Mouse (Mus musculus): ENCODE data around the gene Chchd10. TPM values are rescaled to one million over a fixed set of nuclear protein-coding genes. Genes with fewer than 3 reads are reported as not detected.

Gene Chchd10
- polyA plus RNA-seq, 1 experiment, result 40.4 TPM

DNA sequence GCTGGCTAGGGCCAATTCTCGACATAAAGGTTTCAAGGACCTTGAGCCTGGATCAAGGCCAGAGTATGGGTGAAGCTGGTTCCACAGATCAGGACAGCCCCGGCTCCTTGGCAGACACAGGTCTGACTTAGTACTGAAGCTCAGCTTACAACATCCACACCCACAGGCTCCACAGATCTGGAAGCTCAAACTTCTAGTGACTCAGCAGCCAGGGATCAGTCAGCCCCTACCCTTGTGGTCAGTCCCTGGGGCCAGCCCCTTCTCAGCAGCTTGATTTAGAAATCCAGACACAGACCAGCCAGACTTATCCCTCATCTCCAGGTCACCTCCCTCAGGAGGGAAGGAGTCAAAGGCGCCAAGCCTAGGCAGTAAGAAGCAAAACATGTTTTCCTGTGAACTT lies 34.1 kb upstream of the Chchd10 start:
- DNase-seq (ENCODE audit: low read depth), result no peak

DNA sequence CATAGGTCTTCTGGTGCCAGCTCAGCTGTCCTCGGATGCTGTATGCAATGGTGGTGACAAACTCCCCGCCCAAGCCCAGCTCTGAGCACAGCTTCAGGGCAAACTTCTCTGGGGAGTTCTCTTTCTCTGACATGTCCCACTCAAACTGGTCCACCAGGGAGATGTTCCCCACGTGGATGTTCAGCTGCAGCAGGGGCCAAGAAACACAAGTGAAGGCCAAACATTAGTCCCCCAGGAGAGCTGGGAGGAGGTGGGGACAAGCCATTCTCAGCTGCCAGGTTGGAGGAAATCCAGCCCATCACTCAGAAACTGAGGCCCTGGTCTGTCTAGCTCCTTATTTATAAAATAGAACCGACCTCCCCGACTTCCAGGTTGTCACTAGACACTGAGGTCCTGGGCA lies 28.5 kb upstream of the Chchd10 start:
- DNase-seq (ENCODE audit: low read depth), result no peak
- no peak for TF ChIP-seq CTCF (IDR thresholded peaks at IDR 0.05; ENCODE audit: borderline replicate concordance, extremely low read depth, insufficient read depth, insufficient read length)
- no peak for TF ChIP-seq POLR2A (IDR thresholded peaks at IDR 0.05; ENCODE audit: borderline replicate concordance, extremely low read depth, insufficient read depth, insufficient read length, poor library complexity, severe bottlenecking)

More for the DNA sequence above, 34.1 kb upstream of the Chchd10 start:
- no peak for TF ChIP-seq POLR2A (IDR thresholded peaks at IDR 0.05; ENCODE audit: borderline replicate concordance, extremely low read depth, insufficient read depth, insufficient read length, poor library complexity, severe bottlenecking)
- TF ChIP-seq CTCF (IDR thresholded peaks at IDR 0.05; ENCODE audit: borderline replicate concordance, extremely low read depth, insufficient read depth, insufficient read length), result no peak

DNA sequence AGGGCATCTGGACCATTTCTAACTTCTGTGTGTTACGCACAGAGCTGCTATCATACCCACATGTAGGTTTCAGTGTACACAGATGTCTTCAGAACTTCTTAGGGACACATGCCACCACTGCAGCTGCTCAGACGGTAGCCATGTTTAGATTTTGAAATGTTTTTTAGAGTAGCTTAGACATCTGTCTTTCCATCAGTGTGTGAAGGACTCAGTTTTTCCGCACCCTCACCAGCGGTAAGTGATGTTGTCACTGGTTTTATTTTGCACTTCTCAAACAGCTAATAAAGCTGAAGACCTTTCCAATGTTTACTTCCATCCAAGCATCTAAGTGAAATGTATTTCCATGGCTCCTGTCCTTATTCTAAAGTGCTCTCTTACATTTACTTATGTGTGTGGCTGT lies 26.0 kb upstream of the Chchd10 start:
- TF ChIP-seq POLR2A (IDR thresholded peaks at IDR 0.05; ENCODE audit: borderline replicate concordance, extremely low read depth, insufficient read depth, insufficient read length, poor library complexity, severe bottlenecking) (no peak), CTCF (IDR thresholded peaks at IDR 0.05; ENCODE audit: borderline replicate concordance, extremely low read depth, insufficient read depth, insufficient read length) (no peak)
- DNase-seq (ENCODE audit: low read depth), result no peak

DNA sequence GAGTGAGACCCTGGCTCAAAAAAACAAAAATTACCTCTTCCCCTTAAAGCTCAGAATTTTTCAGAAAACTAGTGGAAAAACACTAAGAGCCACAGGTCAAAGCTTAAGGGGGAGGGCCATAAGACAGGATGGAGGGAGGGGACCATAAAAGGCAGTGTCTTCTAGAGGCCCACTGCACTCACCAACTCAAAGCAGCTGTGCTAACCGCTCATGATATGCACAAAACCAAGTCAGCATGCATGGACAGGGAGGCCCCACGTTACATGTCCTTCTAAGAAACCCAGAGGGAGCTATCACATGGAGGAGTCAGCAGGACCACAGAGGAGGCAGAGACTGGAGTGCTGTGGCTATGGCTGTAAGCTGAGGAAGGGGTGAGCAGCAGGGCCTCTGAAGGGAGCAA lies 22.2 kb upstream of the Chchd10 start:
- DNase-seq (ENCODE audit: low read depth), result no peak

DNA sequence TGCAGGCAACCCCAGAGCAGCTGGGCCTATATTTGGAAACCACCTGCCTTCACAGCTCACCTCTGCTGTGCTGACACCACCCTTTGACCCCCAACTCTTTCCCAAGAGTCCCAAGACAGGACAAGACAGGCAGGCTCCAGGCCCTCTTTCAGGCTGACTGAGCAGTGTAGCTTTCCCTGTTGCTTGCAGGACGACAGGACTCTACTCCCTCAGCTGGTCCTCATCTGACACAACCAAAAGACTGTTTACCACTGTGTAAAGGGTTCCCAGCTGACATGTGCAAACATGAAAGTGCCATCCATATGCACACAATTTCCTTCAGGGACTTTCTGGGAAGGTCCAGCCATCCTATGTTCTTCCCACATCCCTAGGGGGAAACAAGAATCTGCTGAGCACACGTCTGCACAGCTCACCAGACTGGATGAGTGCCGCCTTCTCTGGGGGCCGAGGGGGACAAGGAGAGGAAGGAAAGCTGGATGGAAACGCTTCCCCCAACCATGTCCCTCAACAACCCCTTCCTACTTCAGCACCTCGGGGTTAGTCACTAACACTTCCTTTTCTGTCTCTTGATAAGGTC lies 19.8 kb upstream of the Chchd10 start:
- TF ChIP-seq CTCF (IDR thresholded peaks at IDR 0.05; ENCODE audit: borderline replicate concordance, extremely low read depth, insufficient read depth, insufficient read length), result no peak
- TF ChIP-seq POLR2A (IDR thresholded peaks at IDR 0.05; ENCODE audit: borderline replicate concordance, extremely low read depth, insufficient read depth, insufficient read length, poor library complexity, severe bottlenecking), result no peak
- no peak for DNase-seq (ENCODE audit: low read depth)

More for the DNA sequence above, 22.2 kb upstream of the Chchd10 start:
- TF ChIP-seq CTCF (IDR thresholded peaks at IDR 0.05; ENCODE audit: borderline replicate concordance, extremely low read depth, insufficient read depth, insufficient read length) (no peak), POLR2A (IDR thresholded peaks at IDR 0.05; ENCODE audit: borderline replicate concordance, extremely low read depth, insufficient read depth, insufficient read length, poor library complexity, severe bottlenecking) (no peak)

DNA sequence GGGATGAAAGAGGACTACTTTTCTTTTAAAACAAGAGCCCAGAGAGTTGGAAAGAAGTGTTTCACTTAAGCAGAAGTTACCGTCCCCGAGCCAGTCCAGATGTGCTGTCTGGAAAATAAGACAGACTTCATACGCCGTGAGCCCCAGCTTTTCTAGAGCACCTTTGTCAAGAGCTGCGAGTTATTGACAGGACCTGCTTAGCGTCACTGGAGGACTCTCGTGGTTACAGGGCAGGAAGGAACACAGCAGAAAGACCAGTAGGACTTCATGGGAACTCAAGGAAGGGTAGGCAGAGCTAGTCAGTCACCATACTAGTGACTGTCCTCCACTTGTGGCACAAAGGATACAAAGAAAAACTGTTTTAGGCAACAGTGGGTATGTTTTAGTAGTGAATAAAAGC lies 17.4 kb upstream of the Chchd10 start:
- TF ChIP-seq POLR2A (IDR thresholded peaks at IDR 0.05; ENCODE audit: borderline replicate concordance, extremely low read depth, insufficient read depth, insufficient read length, poor library complexity, severe bottlenecking) (no peak), CTCF (IDR thresholded peaks at IDR 0.05; ENCODE audit: borderline replicate concordance, extremely low read depth, insufficient read depth, insufficient read length) (no peak)
- no peak for DNase-seq (ENCODE audit: low read depth)

DNA sequence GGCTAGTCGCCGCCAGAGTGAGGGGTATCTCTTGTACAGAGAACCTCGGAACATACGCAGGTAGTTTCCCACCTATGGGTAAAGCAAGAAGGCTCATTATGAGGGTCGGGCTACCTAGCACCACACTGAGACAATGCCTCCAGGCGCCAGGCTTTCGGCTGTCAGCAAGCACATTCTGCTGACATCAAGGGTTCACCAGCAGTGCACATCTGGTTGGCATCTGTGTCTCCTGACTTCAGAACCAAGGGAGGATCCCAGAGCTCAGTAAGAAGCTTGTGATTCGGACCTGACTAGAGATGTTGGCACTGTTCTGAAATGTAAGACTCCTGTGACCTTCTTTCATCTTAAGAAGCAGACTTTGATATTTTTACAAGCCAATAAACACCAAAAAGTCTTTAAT lies 16.1 kb upstream of the Chchd10 start:
- TF ChIP-seq POLR2A (IDR thresholded peaks at IDR 0.05; ENCODE audit: borderline replicate concordance, extremely low read depth, insufficient read depth, insufficient read length, poor library complexity, severe bottlenecking) (no peak), CTCF (IDR thresholded peaks at IDR 0.05; ENCODE audit: borderline replicate concordance, extremely low read depth, insufficient read depth, insufficient read length) (no peak)
- no peak for DNase-seq (ENCODE audit: low read depth)

DNA sequence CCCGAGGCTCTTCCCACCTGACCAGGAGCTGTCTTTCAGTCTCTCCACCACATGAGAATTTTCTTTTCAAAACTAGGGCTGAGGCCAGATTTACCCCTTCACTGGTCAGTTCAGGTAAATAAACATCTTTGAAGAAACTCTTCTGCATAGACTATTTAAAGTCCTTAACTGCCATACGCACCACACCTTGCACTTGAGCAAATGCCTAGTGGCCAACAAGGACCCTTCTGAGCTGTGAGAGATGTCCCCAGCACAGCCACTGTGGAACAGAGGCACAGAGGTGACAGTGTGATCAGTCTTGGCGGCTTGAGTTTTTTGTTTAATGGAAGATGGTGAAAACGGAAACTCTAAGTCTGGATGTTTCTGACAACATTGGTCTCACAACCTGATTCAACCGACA lies 13.9 kb upstream of the Chchd10 start:
- DNase-seq (ENCODE audit: low read depth), result no peak
- TF ChIP-seq CTCF (IDR thresholded peaks at IDR 0.05; ENCODE audit: borderline replicate concordance, extremely low read depth, insufficient read depth, insufficient read length) (no peak), POLR2A (IDR thresholded peaks at IDR 0.05; ENCODE audit: borderline replicate concordance, extremely low read depth, insufficient read depth, insufficient read length, poor library complexity, severe bottlenecking) (no peak)

DNA sequence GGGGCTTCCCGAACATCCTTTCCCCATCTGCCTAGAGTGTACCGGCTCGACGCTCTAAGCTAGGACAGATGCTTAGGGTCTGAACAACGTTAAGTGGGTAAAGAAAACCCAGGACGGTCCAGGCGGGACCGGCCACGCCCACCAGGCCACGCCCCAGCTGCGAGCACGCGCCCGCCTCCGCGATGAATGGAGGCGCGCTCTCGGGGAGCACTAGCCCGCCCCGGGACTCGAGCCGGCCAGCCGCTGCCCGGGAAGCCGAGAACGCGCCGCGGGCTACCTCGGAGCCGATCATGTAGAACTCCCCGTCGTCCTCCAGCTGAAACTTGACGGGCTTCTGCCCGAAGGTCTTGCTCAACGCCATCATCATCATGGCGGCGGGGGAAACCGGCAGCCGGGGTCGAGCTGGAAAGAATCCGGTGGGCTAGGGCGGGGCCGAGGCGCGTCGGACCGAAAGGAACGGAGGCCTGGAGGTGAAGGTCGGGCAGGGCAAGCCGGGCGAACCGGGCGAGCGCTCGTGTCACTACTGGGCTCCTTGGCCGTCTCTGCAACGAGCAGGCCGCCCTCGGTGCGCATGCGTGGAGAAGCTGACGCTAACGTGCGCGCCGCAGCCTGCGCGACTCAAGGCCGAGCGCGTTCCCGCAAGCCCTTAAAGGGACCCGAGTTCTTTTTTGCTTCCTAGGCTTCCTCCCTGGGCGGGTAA lies 11.8 kb upstream of the Chchd10 start, which contains the start of gene Smarcb1:
Gene Smarcb1, minus strand, starts transcription at position 592 of the 700 bp plus-strand sequence.
- peak; percentile 83 for TF ChIP-seq POLR2A (IDR thresholded peaks at IDR 0.05; ENCODE audit: borderline replicate concordance, extremely low read depth, insufficient read depth, insufficient read length, poor library complexity, severe bottlenecking)
- TF ChIP-seq CTCF (IDR thresholded peaks at IDR 0.05; ENCODE audit: borderline replicate concordance, extremely low read depth, insufficient read depth, insufficient read length), result no peak
- DNase-seq (ENCODE audit: low read depth), result peak; percentile 99

DNA sequence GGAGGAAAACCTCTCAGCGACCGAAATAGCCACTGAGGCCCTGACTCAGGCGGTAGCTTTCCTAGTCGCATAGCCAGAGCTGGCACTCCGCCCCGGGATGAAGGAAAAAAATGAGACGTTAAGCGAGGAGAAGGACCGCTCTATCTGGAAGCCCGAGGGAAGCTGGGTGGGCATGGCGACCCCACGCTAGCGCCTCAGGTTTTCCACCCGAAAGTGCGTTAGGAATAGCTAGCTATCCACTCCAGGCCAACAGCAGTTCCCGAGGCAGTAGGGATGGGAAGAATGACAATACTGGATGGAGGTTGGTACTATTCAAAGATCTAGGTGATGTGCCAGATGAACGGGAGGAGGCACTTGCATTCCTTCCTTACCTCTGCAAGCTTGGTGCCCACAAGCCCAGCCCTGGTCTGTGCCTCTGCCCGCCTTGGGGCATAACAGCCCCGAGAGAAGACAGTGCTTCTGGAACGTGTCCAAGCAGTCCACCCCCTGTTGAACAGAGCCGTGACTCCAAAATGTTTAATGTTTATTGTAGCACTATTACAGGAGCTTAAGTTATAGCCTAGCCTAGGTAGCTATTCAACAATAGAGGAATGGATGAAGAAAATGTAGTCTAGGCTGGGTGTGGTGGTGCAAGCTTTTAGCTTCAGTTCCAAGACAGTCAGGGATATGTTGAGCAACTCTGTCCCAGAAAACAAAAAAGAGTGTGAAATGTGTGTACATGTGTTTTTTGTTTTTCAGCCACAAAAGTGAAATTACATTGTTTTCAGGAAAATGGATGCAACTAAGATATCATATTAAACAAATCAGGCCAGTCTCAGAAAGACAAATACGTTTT lies 11.0 kb upstream of the Chchd10 start:
- TF ChIP-seq POLR2A (IDR thresholded peaks at IDR 0.05; ENCODE audit: borderline replicate concordance, extremely low read depth, insufficient read depth, insufficient read length, poor library complexity, severe bottlenecking), result no peak
- TF ChIP-seq CTCF (IDR thresholded peaks at IDR 0.05; ENCODE audit: borderline replicate concordance, extremely low read depth, insufficient read depth, insufficient read length), result no peak
- DNase-seq (ENCODE audit: low read depth), result peak; percentile 56

DNA sequence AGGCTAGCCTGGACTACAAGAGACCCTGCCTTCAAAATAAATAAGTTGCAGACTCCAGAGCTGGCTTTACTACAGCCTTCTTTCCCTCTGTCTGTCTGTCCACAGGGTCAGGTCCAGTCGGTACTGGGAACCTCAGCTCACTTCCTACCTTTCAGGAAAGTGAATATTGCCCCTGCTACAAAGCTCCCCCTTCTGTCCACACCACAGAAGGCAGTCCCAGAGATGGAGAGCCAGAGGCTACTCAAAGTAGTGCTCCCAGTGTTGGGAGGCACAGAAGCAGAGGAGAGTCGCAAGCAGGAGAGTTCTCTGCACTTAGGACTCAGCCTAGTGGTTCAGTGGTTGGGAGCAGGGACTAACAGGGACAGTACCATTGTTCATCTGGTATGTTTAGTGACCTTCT lies 8.6 kb upstream of the Chchd10 start:
- TF ChIP-seq CTCF (IDR thresholded peaks at IDR 0.05; ENCODE audit: borderline replicate concordance, extremely low read depth, insufficient read depth, insufficient read length) (no peak), POLR2A (IDR thresholded peaks at IDR 0.05; ENCODE audit: borderline replicate concordance, extremely low read depth, insufficient read depth, insufficient read length, poor library complexity, severe bottlenecking) (no peak)

More for the DNA sequence above, 8.6 kb upstream of the Chchd10 start:
- no peak for DNase-seq (ENCODE audit: low read depth)
